Mouse (Mus musculus) hindbrain, embryonic 16.5 days (tissue): ENCODE measurements at regions not wholly inside any gene's neighbourhood (a gene's known extent, or its start where the extent isn't known, plus 50 kb on each side); places are given as distances from the start of the nearest gene placed in this dataset.

Experiments used
- ATAC-seq: fragments of 200-750 bp; cut with Nextera tagmentation; 2 replicates; pipeline ENCODE4 v1.8.0; 2017; ENCODE audit warnings: moderate TSS enrichment, moderate library complexity
- H3K27ac ChIP-seq: fragments of 300-500 bp; sonication (generic); 2 replicates; pipeline ENCODE4 v1.5.1; 2014; ENCODE audit warnings: low read depth, mild to moderate bottlenecking, control low read depth, low read length, moderate library complexity
- H3K27me3 ChIP-seq: fragments of 300-500 bp; sonication (generic); replicated peaks from 2 replicates; pipeline ENCODE4 v1.6.1; 2014; ENCODE audit warnings: low read length; ENCODE audit not compliant: control insufficient read depth, insufficient read depth
- H3K36me3 ChIP-seq: fragments of 300-500 bp; sonication (generic); 2 replicates; pipeline ENCODE4 v1.6.1; 2014; ENCODE audit warnings: mild to moderate bottlenecking, low read length, moderate library complexity, mixed read lengths; ENCODE audit not compliant: control insufficient read depth, insufficient read depth
- H3K4me1 ChIP-seq: fragments of 300-500 bp; sonication (generic); 2 replicates; pipeline ENCODE4 v1.6.1; 2014; ENCODE audit warnings: low read depth, low read length; ENCODE audit not compliant: control insufficient read depth, insufficient read depth
- H3K4me2 ChIP-seq: fragments of 300-500 bp; sonication (generic); 2 replicates; pipeline ENCODE4 v1.6.1; 2014; ENCODE audit warnings: mild to moderate bottlenecking, low read length, control low read depth, moderate library complexity
- H3K4me3 ChIP-seq: fragments of 300-500 bp; sonication (generic); 2 replicates; pipeline ENCODE4 v1.5.1; 2014; ENCODE audit warnings: mild to moderate bottlenecking, low read length, control low read depth, moderate library complexity
- H3K9ac ChIP-seq: fragments of 300-500 bp; sonication (generic); 2 replicates; pipeline ENCODE4 v1.6.1; 2014; ENCODE audit warnings: low read depth, mild to moderate bottlenecking, control low read depth, low read length, moderate library complexity
- H3K9me3 ChIP-seq: fragments of 300-500 bp; sonication (generic); 2 replicates; pipeline ENCODE4 v1.6.1; 2014; ENCODE audit warnings: mild to moderate bottlenecking, low read length, moderate library complexity; ENCODE audit not compliant: control insufficient read depth
- WGBS: fragments of 180-500 bp; shearing (Covaris S2); extraction: QIAGEN DNeasy Blood & Tissue Kit; methylation state at CpG from one replicate; pipeline ENCODE4 v1.1.7; 2014; 5-methylcytosine and 5-hydroxymethylcytosine counted together

DNA sequence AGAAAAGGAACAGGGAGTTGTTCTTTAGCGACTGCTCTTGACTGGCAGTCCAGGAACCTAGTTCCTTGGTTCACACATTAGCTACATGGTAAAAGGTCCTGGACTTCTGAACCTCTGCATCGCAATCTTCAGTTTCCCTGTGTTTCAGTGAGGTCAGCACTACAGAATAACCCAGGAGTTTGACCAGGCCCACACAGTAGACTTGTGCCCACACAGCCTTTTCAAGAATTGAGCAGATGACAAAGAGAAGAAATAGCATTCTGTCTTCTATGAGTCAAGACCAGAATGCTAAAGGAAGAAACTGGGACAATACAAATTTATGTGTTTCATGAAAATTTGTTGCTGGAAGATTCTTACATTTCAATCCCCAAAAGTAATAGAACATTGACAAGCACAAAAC is 1162.7 kb upstream of the Slc39a10 start:
- no peaks in the 10 kb centered on the region for H3K9me3 ChIP-seq
- no peak overlapping the region for H3K27ac ChIP-seq
- no peaks in the 10 kb centered on the region for H3K27me3 ChIP-seq
- H3K9ac ChIP-seq, result no peak overlapping the region
- no peaks in the 10 kb centered on the region for H3K36me3 ChIP-seq
- no peak for ATAC-seq
- H3K4me2 ChIP-seq, result no peak overlapping the region
- H3K4me3 ChIP-seq, result no peak overlapping the region
- WGBS, result 86% methylated on average over 2 of the region's 2 CpGs
- no peaks in the 10 kb centered on the region for H3K4me1 ChIP-seq

DNA sequence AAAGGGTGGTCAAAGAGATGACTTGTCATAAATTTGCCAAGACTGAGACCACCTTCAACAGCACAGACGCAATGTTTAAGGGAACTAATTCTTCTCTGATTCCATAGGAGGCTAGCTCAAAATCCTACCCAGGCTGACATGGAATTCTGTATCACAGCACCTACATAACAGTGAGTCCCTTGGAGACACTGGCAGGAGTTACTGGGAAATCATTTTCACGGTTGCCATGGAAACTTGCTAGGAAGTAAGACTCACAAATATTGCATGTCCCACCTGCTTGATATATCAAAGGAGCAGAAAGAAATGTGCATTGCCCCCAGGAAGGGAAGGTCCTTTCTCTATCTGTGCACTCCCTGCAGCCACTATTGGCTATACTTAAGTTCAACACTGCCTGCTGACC is 1139.0 kb upstream of the Slc39a10 start:
- ATAC-seq, result 0 out of 2 replicates have a peak, but pooled peaks have one; percentile 11
- H3K4me2 ChIP-seq, result no peak overlapping the region
- H3K4me3 ChIP-seq, result no peak overlapping the region
- WGBS, result 73% methylated on average over 2 of the region's 2 CpGs
- no peaks in the 10 kb centered on the region for H3K36me3 ChIP-seq
- no peaks in the 10 kb centered on the region for H3K27me3 ChIP-seq
- no peaks in the 10 kb centered on the region for H3K4me1 ChIP-seq
- no peak overlapping the region for H3K27ac ChIP-seq
- no peaks in the 10 kb centered on the region for H3K9me3 ChIP-seq
- H3K9ac ChIP-seq, result no peak overlapping the region
